Mouse (Mus musculus) thymus, postnatal 10 days (tissue): Measurements from ENCODE around the gene Olfr775.

ENCODE experiments used
- DNase-seq, 2 experiments: peaks; one replicate each; pipeline ENCODE4 v3.0.0; 2021; ENCODE audit warnings: low spot score in 2 of 2

The Olfr775 gene

GRCm38 (mm10) chr10:129248112-129248511 lies at the start of gene Olfr775:
Gene Olfr775, plus strand, starts transcription at chr10:129248412.
- no peak for DNase-seq

GRCm38 (mm10) chr10:129230737-129231136 lies 17.5 kb upstream of the Olfr775 start:
- no peak for DNase-seq

- DNase-seq = no peak
Measured at GRCm38 (mm10) chr10:129235904-129236303, 12.3 kb upstream of the Olfr775 start, which contains the start of gene Olfr774. Gene Olfr774, plus strand, starts transcription at chr10:129236204.

GRCm38 (mm10) chr10:129258827-129259226 lies 10.6 kb downstream of the Olfr775 start, which contains the start of gene Olfr776:
Gene Olfr776, plus strand, starts transcription at chr10:129259127.
- no peak for DNase-seq

- no peak for DNase-seq
Measured at GRCm38 (mm10) chr10:129271081-129271535, 22.9 kb downstream of the Olfr775 start, which contains the start of gene Olfr777. Gene Olfr777, minus strand, starts transcription at chr10:129271485.
